Mouse (Mus musculus): ENCODE data around the gene Rapgef4. TPM values are rescaled to one million over a fixed set of nuclear protein-coding genes. Genes with fewer than 3 reads are reported as not detected.

Rapgef4 gene
- total RNA-seq, 1 experiment = 3.4 TPM

GRCm38 (mm10) chr2:71974143-71974846 lies 6.7 kb upstream of the Rapgef4 start:
- in situ Hi-C loops (cut with MboI; ENCODE audit: low sequenced_read_pairs in 2 of 2, unreplicated experiment in 2 of 2) = loop anchor here (25.0 kb wide), 1 partner anchor 387 kb away; no protein-coding TSS in a partner anchor
- TF ChIP-seq ZC3H11A (IDR thresholded peaks at IDR 0.05; ENCODE audit: borderline replicate concordance, low read depth, low read length) = no peak
- no peak for TF ChIP-seq CHD2 (IDR thresholded peaks at IDR 0.05; ENCODE audit: low read depth, low read length)
- TF ChIP-seq HCFC1 (IDR thresholded peaks at IDR 0.05; ENCODE audit: borderline replicate concordance, insufficient read depth, low read length) = no peak
- TF ChIP-seq MAFK (IDR thresholded peaks at IDR 0.05; ENCODE audit: insufficient read depth, low read depth, low read length) = no peak
- no peak for TF ChIP-seq ZNF384 (IDR thresholded peaks at IDR 0.05; ENCODE audit: low read depth, low read length)
- Histone ChIP-seq H3K9ac (ENCODE audit: insufficient read depth, low read depth, low read length, poor library complexity, severe bottlenecking) (no peak overlapping the region), H3K9me3 (ENCODE audit: control insufficient read depth, insufficient read depth, low read depth, low read length) (no peaks in the 10 kb centered on the region), H3K27ac (ENCODE audit: insufficient read depth, low read depth, low read length, poor library complexity, severe bottlenecking) (no peak overlapping the region), H3K4me1 (ENCODE audit: control insufficient read depth in 2 of 2, insufficient read depth in 2 of 2, low read length in 2 of 2, poor library complexity in 1 of 2) (peaks cover 0 to 5% of the 10 kb centered on the region in 2 experiments; a peak in 1 of 4 replicates), H3K36me3 (ENCODE audit: control insufficient read depth, insufficient read depth, low read length, poor library complexity, severe bottlenecking) (no peaks in the 10 kb centered on the region), H3K4me3 (ENCODE audit: insufficient read depth in 1 of 2, low read depth in 1 of 2, low read length in 2 of 2, poor library complexity in 1 of 2, severe bottlenecking in 1 of 2) (no peak overlapping the region)
- DNase-seq (ENCODE audit: low read depth, low spot score) = no peak

GRCm38 (mm10) chr2:71979981-71980380 lies 1.1 kb upstream of the Rapgef4 start:
- in situ Hi-C loops (cut with MboI; ENCODE audit: low sequenced_read_pairs in 2 of 2, unreplicated experiment in 2 of 2) = no loop called here
- 0 out of 4 replicates have a peak, but pooled peaks cover 0 to 2% of the 10 kb centered on the region in 2 experiments for H3K4me1 ChIP-seq (ENCODE audit: control insufficient read depth in 2 of 2, insufficient read depth in 2 of 2, low read length in 2 of 2, poor library complexity in 1 of 2)
- no peak overlapping the region for H3K9ac ChIP-seq (ENCODE audit: insufficient read depth, low read depth, low read length, poor library complexity, severe bottlenecking)
- DNase-seq (ENCODE audit: low read depth, low spot score) = no peak
- no peak for TF ChIP-seq ZC3H11A (IDR thresholded peaks at IDR 0.05; ENCODE audit: borderline replicate concordance, low read depth, low read length)
- TF ChIP-seq MAFK (IDR thresholded peaks at IDR 0.05; ENCODE audit: insufficient read depth, low read depth, low read length) = no peak
- TF ChIP-seq HCFC1 (IDR thresholded peaks at IDR 0.05; ENCODE audit: borderline replicate concordance, insufficient read depth, low read length) = no peak
- no peak for TF ChIP-seq CHD2 (IDR thresholded peaks at IDR 0.05; ENCODE audit: low read depth, low read length)
- TF ChIP-seq ZNF384 (IDR thresholded peaks at IDR 0.05; ENCODE audit: low read depth, low read length) = no peak
- H3K4me3 ChIP-seq (ENCODE audit: insufficient read depth in 1 of 2, low read depth in 1 of 2, low read length in 2 of 2, poor library complexity in 1 of 2, severe bottlenecking in 1 of 2) = no peak overlapping the region
- H3K9me3 ChIP-seq (ENCODE audit: control insufficient read depth, insufficient read depth, low read depth, low read length) = no peaks in the 10 kb centered on the region
- no peaks in the 10 kb centered on the region for H3K36me3 ChIP-seq (ENCODE audit: control insufficient read depth, insufficient read depth, low read length, poor library complexity, severe bottlenecking)
- no peak overlapping the region for H3K27ac ChIP-seq (ENCODE audit: insufficient read depth, low read depth, low read length, poor library complexity, severe bottlenecking)

- TF ChIP-seq MAFK (IDR thresholded peaks at IDR 0.05; ENCODE audit: insufficient read depth, low read depth, low read length) (no peak), HCFC1 (IDR thresholded peaks at IDR 0.05; ENCODE audit: borderline replicate concordance, insufficient read depth, low read length) (no peak), ZC3H11A (IDR thresholded peaks at IDR 0.05; ENCODE audit: borderline replicate concordance, low read depth, low read length) (no peak), ZNF384 (IDR thresholded peaks at IDR 0.05; ENCODE audit: low read depth, low read length) (no peak), CHD2 (IDR thresholded peaks at IDR 0.05; ENCODE audit: low read depth, low read length) (no peak)
- H3K27ac ChIP-seq (ENCODE audit: insufficient read depth, low read depth, low read length, poor library complexity, severe bottlenecking) = no peak overlapping the region
- H3K9me3 ChIP-seq (ENCODE audit: control insufficient read depth, insufficient read depth, low read depth, low read length) = no peaks in the 10 kb centered on the region
- no peaks in the 10 kb centered on the region for H3K36me3 ChIP-seq (ENCODE audit: control insufficient read depth, insufficient read depth, low read length, poor library complexity, severe bottlenecking)
- DNase-seq (ENCODE audit: low read depth, low spot score) = no peak
- peak overlapping the region; percentile 61 to 71; a peak in 3 of 4 replicates for H3K4me3 ChIP-seq (ENCODE audit: insufficient read depth in 1 of 2, low read depth in 1 of 2, low read length in 2 of 2, poor library complexity in 1 of 2, severe bottlenecking in 1 of 2)
- 0 out of 4 replicates have a peak, but pooled peaks cover 0 to 2% of the 10 kb centered on the region in 2 experiments for H3K4me1 ChIP-seq (ENCODE audit: control insufficient read depth in 2 of 2, insufficient read depth in 2 of 2, low read length in 2 of 2, poor library complexity in 1 of 2)
- in situ Hi-C loops (cut with MboI; ENCODE audit: low sequenced_read_pairs in 2 of 2, unreplicated experiment in 2 of 2) = no loop called here
- H3K9ac ChIP-seq (ENCODE audit: insufficient read depth, low read depth, low read length, poor library complexity, severe bottlenecking) = peak overlapping the region; percentile 61
Observed at GRCm38 (mm10) chr2:71981343-71981851, 357 bp downstream of the Rapgef4 start.

- Histone ChIP-seq H3K9me3 (ENCODE audit: control insufficient read depth, insufficient read depth, low read depth, low read length) (no peaks in the 10 kb centered on the region), H3K36me3 (ENCODE audit: control insufficient read depth, insufficient read depth, low read length, poor library complexity, severe bottlenecking) (no peaks in the 10 kb centered on the region), H3K9ac (ENCODE audit: insufficient read depth, low read depth, low read length, poor library complexity, severe bottlenecking) (no peak overlapping the region), H3K27ac (ENCODE audit: insufficient read depth, low read depth, low read length, poor library complexity, severe bottlenecking) (no peak overlapping the region), H3K4me1 (ENCODE audit: control insufficient read depth in 2 of 2, insufficient read depth in 2 of 2, low read length in 2 of 2, poor library complexity in 1 of 2) (0 out of 4 replicates have a peak, but pooled peaks cover 0 to 2% of the 10 kb centered on the region in 2 experiments), H3K4me3 (ENCODE audit: insufficient read depth in 1 of 2, low read depth in 1 of 2, low read length in 2 of 2, poor library complexity in 1 of 2, severe bottlenecking in 1 of 2) (no peak overlapping the region)
- no peak for DNase-seq (ENCODE audit: low read depth, low spot score)
- no peak for TF ChIP-seq MAFK (IDR thresholded peaks at IDR 0.05; ENCODE audit: insufficient read depth, low read depth, low read length)
- no peak for TF ChIP-seq ZC3H11A (IDR thresholded peaks at IDR 0.05; ENCODE audit: borderline replicate concordance, low read depth, low read length)
- TF ChIP-seq CHD2 (IDR thresholded peaks at IDR 0.05; ENCODE audit: low read depth, low read length) = no peak
- TF ChIP-seq HCFC1 (IDR thresholded peaks at IDR 0.05; ENCODE audit: borderline replicate concordance, insufficient read depth, low read length) = no peak
- no peak for TF ChIP-seq ZNF384 (IDR thresholded peaks at IDR 0.05; ENCODE audit: low read depth, low read length)
- in situ Hi-C loops (cut with MboI; ENCODE audit: low sequenced_read_pairs in 2 of 2, unreplicated experiment in 2 of 2) = no loop called here
Observed at GRCm38 (mm10) chr2:71981896-71982295, 856 bp downstream of the Rapgef4 start.

Data from ES-E14 (cell line).